Mouse (Mus musculus): ENCODE data around the gene Pex10. TPM values are rescaled to one million over a fixed set of nuclear protein-coding genes. Genes with fewer than 3 reads are reported as not detected.

The Pex10 gene
- total and polyA plus RNA-seq, 2 experiments from 2014 or later: 12.2 to 15.7 TPM

DNA sequence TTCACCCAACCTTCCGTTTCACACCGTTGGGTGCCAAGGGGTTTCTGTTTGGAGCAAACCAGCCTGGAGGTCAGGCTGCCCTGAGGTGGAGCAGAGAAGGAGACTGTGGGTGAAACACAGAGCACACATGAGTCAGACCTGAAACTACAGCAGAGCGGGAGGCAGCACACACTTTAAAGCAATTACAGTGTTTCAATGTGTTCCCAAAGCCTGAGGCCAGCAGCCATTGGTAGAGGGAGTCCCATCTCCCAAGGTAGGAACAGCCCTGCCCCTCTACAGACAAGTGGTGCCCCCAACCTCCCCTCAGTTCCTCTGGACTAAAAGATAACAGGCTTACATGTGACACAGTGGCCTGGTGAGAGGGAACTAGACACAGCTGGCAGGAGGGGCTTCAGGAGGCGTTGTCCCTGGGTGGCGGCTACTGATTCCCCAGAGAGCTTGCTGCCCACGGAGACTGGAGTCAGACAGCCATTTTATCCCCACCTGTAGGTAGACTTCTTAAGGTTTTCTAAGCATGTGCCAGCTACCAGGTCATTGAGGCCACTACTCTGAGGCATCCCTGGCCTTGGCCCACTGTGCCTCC lies 50.7 kb downstream of the Pex10 start:
- Histone ChIP-seq H3K4me2 (ENCODE audit: low read depth, low read length, poor library complexity, severe bottlenecking) (no peak overlapping the region), H3K4me1 (ENCODE audit: insufficient read depth, low read length) (no peaks in the 10 kb centered on the region), H3K9me3 (ENCODE audit: low read length) (no peaks in the 10 kb centered on the region), H3K27ac (ENCODE audit: low read depth, low read length) (no peak overlapping the region), H3K9ac (replicated peaks; ENCODE audit: low read length, poor library complexity, severe bottlenecking) (no peak overlapping the region), H3K4me3 (ENCODE audit: low read depth, low read length) (no peak overlapping the region), H3K27me3 (ENCODE audit: insufficient read depth, low read length) (no peaks in the 10 kb centered on the region), H3K36me3 (ENCODE audit: insufficient read depth, low read length) (no peaks in the 10 kb centered on the region)
- TF ChIP-seq CTCF (IDR thresholded peaks at IDR 0.05): no peak
- no peak for ATAC-seq (ENCODE audit: low FRiP score)
- DNase-seq (ENCODE audit: low spot score): no peak
- 80% methylated on average over 6 of the region's 6 CpGs for whole genome bisulfite sequencing

DNA sequence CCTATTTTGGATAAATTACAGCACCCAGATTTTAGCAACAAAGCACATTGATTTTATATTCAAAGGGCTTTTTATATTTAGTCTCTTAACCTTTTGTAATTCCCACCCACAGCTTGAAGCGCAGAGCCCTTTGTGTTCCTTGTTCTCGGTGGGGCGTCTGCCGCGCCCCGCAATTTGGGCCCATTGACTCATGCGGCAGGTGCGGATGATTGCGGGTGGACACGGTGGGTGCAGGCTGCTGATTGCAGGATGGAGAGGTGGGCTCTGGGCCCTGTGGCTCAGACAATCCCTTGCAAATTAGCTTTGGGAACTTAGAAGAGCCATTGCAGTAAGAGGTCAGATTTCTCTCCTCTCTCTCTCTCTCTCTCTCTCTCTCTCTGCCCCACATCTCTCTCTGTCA lies 51.5 kb downstream of the Pex10 start:
- WGBS: 47% methylated on average over 10 of the region's 10 CpGs
- Histone ChIP-seq H3K27ac (ENCODE audit: low read depth, low read length) (no peak overlapping the region), H3K36me3 (ENCODE audit: insufficient read depth, low read length) (no peaks in the 10 kb centered on the region), H3K27me3 (ENCODE audit: insufficient read depth, low read length) (no peaks in the 10 kb centered on the region), H3K4me2 (ENCODE audit: low read depth, low read length, poor library complexity, severe bottlenecking) (no peak overlapping the region), H3K4me3 (ENCODE audit: low read depth, low read length) (no peak overlapping the region), H3K9me3 (ENCODE audit: low read length) (no peaks in the 10 kb centered on the region), H3K4me1 (ENCODE audit: insufficient read depth, low read length) (no peaks in the 10 kb centered on the region), H3K9ac (replicated peaks; ENCODE audit: low read length, poor library complexity, severe bottlenecking) (no peak overlapping the region)
- no peak for ATAC-seq (ENCODE audit: low FRiP score)
- DNase-seq (ENCODE audit: low spot score): no peak
- TF ChIP-seq CTCF (IDR thresholded peaks at IDR 0.05): no peak

DNA sequence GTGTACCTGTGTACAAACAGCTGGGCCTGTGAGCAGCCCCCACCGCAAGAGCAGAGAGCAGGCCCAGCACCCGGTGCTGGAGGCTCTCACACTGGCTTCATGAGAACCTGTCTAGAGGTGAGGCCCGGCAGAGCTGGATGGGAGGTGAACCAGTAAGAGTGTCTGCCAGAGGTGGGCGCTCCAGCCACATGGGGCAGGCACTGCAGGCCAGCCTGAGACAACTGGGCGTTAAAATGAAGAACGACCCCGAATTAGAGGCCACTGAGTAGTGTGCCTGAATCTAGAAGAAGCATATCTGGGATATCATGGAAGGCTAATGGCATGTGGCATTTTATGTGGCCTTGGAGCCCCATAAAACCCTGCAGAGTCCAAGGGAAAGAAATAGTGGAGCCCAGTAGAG lies 53.2 kb downstream of the Pex10 start:
- no peaks in the 10 kb centered on the region for H3K27me3 ChIP-seq (ENCODE audit: insufficient read depth, low read length)
- no peaks in the 10 kb centered on the region for H3K9me3 ChIP-seq (ENCODE audit: low read length)
- no peak overlapping the region for H3K4me2 ChIP-seq (ENCODE audit: low read depth, low read length, poor library complexity, severe bottlenecking)
- no peak overlapping the region for H3K4me3 ChIP-seq (ENCODE audit: low read depth, low read length)
- H3K9ac ChIP-seq (replicated peaks; ENCODE audit: low read length, poor library complexity, severe bottlenecking): no peak overlapping the region
- no peak overlapping the region for H3K27ac ChIP-seq (ENCODE audit: low read depth, low read length)
- H3K4me1 ChIP-seq (ENCODE audit: insufficient read depth, low read length): no peaks in the 10 kb centered on the region
- DNase-seq (ENCODE audit: low spot score) (no peak), ATAC-seq (ENCODE audit: low FRiP score) (no peak)
- WGBS: 85% methylated on average over 7 of the region's 7 CpGs
- no peaks in the 10 kb centered on the region for H3K36me3 ChIP-seq (ENCODE audit: insufficient read depth, low read length)
- no peak for TF ChIP-seq CTCF (IDR thresholded peaks at IDR 0.05)

DNA sequence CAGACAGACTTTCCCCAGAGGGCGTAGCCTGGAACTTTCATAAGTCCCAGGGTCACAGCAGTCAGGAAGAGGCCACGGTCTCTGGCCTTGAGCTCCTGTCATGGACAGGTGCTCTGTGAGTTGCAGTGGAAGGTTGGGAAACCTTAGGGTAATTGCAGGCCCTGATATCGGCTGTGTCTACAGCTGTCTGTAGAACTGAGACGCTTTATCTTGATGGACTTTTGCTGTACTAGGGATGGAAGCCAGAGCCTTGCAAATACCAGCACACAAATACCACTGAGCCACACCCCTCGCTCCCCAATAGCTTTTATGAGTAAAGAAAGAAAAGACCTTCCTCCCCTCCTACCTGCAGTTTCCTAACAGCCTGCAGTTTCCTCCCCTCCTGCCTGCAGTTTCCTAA lies 53.8 kb downstream of the Pex10 start:
- DNase-seq (ENCODE audit: low spot score): no peak
- ATAC-seq (ENCODE audit: low FRiP score): no peak
- no peak overlapping the region for H3K9ac ChIP-seq (replicated peaks; ENCODE audit: low read length, poor library complexity, severe bottlenecking)
- 87% methylated on average over 5 of the region's 5 CpGs for WGBS
- no peak for TF ChIP-seq CTCF (IDR thresholded peaks at IDR 0.05)
- no peak overlapping the region for H3K27ac ChIP-seq (ENCODE audit: low read depth, low read length)
- H3K4me2 ChIP-seq (ENCODE audit: low read depth, low read length, poor library complexity, severe bottlenecking): no peak overlapping the region
- no peak overlapping the region for H3K4me3 ChIP-seq (ENCODE audit: low read depth, low read length)
- H3K36me3 ChIP-seq (ENCODE audit: insufficient read depth, low read length): no peaks in the 10 kb centered on the region
- no peaks in the 10 kb centered on the region for H3K9me3 ChIP-seq (ENCODE audit: low read length)
- H3K4me1 ChIP-seq (ENCODE audit: insufficient read depth, low read length): no peaks in the 10 kb centered on the region
- no peaks in the 10 kb centered on the region for H3K27me3 ChIP-seq (ENCODE audit: insufficient read depth, low read length)

DNA sequence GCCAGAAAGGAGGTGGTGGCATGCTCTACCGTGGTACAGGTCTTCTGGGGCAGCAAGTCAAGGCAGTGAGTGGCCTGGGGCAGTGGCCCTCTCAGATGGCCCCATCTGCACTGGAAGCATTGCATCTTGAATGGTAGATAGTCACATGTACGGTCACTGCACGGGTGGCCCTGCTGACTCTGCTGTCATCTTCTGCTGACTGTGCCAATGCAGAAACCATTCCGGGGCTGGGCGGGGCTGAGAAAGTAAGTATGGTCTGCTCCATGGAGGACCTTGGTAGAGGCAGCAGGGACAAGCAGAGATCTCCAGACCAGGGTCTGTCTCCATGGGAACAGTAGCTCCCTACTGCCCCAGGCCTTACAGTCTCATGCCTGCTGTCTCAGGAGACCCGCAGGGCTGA lies 54.4 kb downstream of the Pex10 start:
- ATAC-seq (ENCODE audit: low FRiP score): no peak
- H3K36me3 ChIP-seq (ENCODE audit: insufficient read depth, low read length): no peaks in the 10 kb centered on the region
- no peak for TF ChIP-seq CTCF (IDR thresholded peaks at IDR 0.05)
- H3K9ac ChIP-seq (replicated peaks; ENCODE audit: low read length, poor library complexity, severe bottlenecking): no peak overlapping the region
- H3K4me1 ChIP-seq (ENCODE audit: insufficient read depth, low read length): no peaks in the 10 kb centered on the region
- H3K4me2 ChIP-seq (ENCODE audit: low read depth, low read length, poor library complexity, severe bottlenecking): no peak overlapping the region
- H3K9me3 ChIP-seq (ENCODE audit: low read length): no peaks in the 10 kb centered on the region
- H3K4me3 ChIP-seq (ENCODE audit: low read depth, low read length): no peak overlapping the region
- DNase-seq (ENCODE audit: low spot score): no peak
- no peaks in the 10 kb centered on the region for H3K27me3 ChIP-seq (ENCODE audit: insufficient read depth, low read length)
- 89% methylated on average over 6 of the region's 6 CpGs for WGBS
- no peak overlapping the region for H3K27ac ChIP-seq (ENCODE audit: low read depth, low read length)

Other genes starting within 250 kb of the Pex10 start
- gene Ttc34, start 229.6 kb upstream of the Pex10 start, total RNA-seq (2014; rRNA removed): 2.5 and 3.9 TPM in 2 replicates
- 2.9 and 3.3 TPM in 2 replicates for gene Ttc34, start 229.6 kb upstream of the Pex10 start, polyA plus RNA-seq (2015; fragmentation: Nextera tagmentation; extraction: Ambion mirVana)
- gene Mmel1, start 197.4 kb upstream of the Pex10 start, total RNA-seq (2014; rRNA removed): 0.76 and 0.82 TPM in 2 replicates
- gene Mmel1, start 197.4 kb upstream of the Pex10 start, polyA plus RNA-seq (2015; fragmentation: Nextera tagmentation; extraction: Ambion mirVana): 0.89 and 0.93 TPM in 2 replicates
- 34.9 and 36.6 TPM in 2 replicates for gene Fam213b, start 167.9 kb upstream of the Pex10 start, total RNA-seq (2014; rRNA removed)
- gene Fam213b, start 167.9 kb upstream of the Pex10 start, polyA plus RNA-seq (2015; fragmentation: Nextera tagmentation; extraction: Ambion mirVana): 73.3 and 90.9 TPM in 2 replicates
- gene Tnfrsf14, start 138.5 kb upstream of the Pex10 start, total RNA-seq (2014; rRNA removed): 1.1 and 2.3 TPM in 2 replicates
- not detected in 2 replicates for gene Tnfrsf14, start 138.5 kb upstream of the Pex10 start, polyA plus RNA-seq (2015; fragmentation: Nextera tagmentation; extraction: Ambion mirVana)
- 111 and 115 TPM in 2 replicates for gene Hes5, start 106.1 kb upstream of the Pex10 start, total RNA-seq (2014; rRNA removed)
- 165 and 180 TPM in 2 replicates for gene Hes5, start 106.1 kb upstream of the Pex10 start, polyA plus RNA-seq (2015; fragmentation: Nextera tagmentation; extraction: Ambion mirVana)
- 36.7 and 39.8 TPM in 2 replicates for gene Pank4, start 102.9 kb upstream of the Pex10 start, total RNA-seq (2014; rRNA removed)
- 27.3 and 28.8 TPM in 2 replicates for gene Pank4, start 102.9 kb upstream of the Pex10 start, polyA plus RNA-seq (2015; fragmentation: Nextera tagmentation; extraction: Ambion mirVana)
- 49.8 and 51.1 TPM in 2 replicates for gene Plch2, start 10.2 kb upstream of the Pex10 start, total RNA-seq (2014; rRNA removed)
- gene Plch2, start 10.2 kb upstream of the Pex10 start, polyA plus RNA-seq (2015; fragmentation: Nextera tagmentation; extraction: Ambion mirVana): 21.1 and 21.7 TPM in 2 replicates
- 91.4 and 104 TPM in 2 replicates for gene Rer1, start 19.4 kb downstream of the Pex10 start, total RNA-seq (2014; rRNA removed)
- 132 and 133 TPM in 2 replicates for gene Rer1, start 19.4 kb downstream of the Pex10 start, polyA plus RNA-seq (2015; fragmentation: Nextera tagmentation; extraction: Ambion mirVana)
- gene Morn1, start 19.6 kb downstream of the Pex10 start, total RNA-seq (2014; rRNA removed): 3.3 and 8.5 TPM in 2 replicates
- gene Morn1, start 19.6 kb downstream of the Pex10 start, polyA plus RNA-seq (2015; fragmentation: Nextera tagmentation; extraction: Ambion mirVana): 8.6 and 8.9 TPM in 2 replicates
- 59.8 and 63.1 TPM in 2 replicates for gene Ski, start 155.6 kb downstream of the Pex10 start, total RNA-seq (2014; rRNA removed)
- gene Ski, start 155.6 kb downstream of the Pex10 start, polyA plus RNA-seq (2015; fragmentation: Nextera tagmentation; extraction: Ambion mirVana): 7.1 and 8.4 TPM in 2 replicates
- 39.5 and 48.7 TPM in 2 replicates for gene Faap20, start 182.8 kb downstream of the Pex10 start, total RNA-seq (2014; rRNA removed)
- gene Faap20, start 182.8 kb downstream of the Pex10 start, polyA plus RNA-seq (2015; fragmentation: Nextera tagmentation; extraction: Ambion mirVana): 56.6 and 57.1 TPM in 2 replicates

Data from midbrain, postnatal 0 days (tissue).